Mouse (Mus musculus) right cerebral cortex, adult 18-20 months (tissue): ENCODE results near the gene Chid1.
A peak's percentile ranks its signal among the peaks of the same experiment; 100 is the strongest.

ENCODE experiments used
- DNase-seq: peaks from one replicate; pipeline ENCODE4 v3.0.0; 2022; ENCODE audit warnings: mixed read lengths

The Chid1 gene

DNA sequence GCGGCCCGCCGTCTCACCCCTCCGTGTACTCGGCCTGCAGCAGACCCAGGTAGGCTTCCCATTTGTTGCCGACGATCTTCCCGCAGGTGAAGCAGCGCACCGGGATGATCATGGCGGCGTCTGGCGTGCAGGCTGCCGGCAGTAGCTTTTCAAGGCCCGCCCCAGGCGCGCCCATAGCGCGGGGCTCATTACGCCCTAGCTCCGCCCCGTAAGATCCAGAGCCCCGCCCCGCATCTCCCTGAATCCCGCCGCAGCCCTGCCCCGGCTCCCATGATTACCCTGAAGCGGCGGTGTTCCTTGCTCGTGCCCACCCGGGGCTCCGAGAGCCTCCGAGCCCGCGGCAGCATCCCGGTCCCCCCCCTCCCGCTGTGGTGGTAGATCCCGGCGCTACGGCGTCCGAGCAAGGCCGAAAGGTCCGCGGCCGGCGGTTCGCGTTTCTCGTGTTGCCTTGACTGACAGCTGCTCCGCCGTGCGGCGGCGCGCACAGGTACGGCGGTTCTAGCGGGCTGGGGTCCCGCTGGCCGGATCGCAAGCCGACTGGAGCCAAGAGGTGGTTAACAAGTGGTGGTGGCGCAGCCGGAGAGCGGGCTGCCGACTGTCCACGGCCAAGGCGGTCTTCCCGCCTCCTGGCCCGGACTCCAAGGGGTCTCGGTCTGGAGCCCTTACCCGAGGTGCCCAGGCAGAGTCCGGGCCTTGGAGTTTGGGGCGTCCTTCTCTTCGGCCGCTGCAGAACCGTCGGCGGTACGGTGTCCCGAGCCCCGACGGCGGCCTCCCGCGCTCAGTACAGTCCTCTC, 64.4 kb downstream of the Chid1 start, which contains the start of the genes Polr2l and Tspan4:
Gene Polr2l, minus strand, starts transcription at position 122 of the 794 bp plus-strand sequence.
Gene Tspan4, plus strand, starts transcription at position 230 of the 794 bp plus-strand sequence.
- peak; percentile 84 for DNase-seq

DNA sequence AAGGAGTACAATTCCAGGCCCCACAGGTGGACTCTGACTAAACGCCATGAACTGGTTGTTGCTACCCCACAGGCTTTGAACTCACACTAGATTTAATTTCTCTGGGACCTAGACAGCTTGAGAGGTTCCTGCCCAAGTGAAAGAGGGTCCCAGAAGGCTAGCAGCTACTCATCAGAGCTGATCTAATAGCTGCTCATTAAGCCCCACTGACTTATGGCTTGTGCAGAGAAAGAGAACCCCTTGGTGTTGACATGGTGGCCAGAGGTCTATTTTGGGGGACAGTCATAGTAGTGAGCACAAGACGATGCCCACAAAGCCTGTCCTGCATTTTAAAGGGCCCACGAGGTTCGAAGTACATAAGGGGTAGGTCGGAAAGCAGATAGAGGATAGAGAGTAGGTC, 65.5 kb downstream of the Chid1 start:
- DNase-seq = no peak

DNA sequence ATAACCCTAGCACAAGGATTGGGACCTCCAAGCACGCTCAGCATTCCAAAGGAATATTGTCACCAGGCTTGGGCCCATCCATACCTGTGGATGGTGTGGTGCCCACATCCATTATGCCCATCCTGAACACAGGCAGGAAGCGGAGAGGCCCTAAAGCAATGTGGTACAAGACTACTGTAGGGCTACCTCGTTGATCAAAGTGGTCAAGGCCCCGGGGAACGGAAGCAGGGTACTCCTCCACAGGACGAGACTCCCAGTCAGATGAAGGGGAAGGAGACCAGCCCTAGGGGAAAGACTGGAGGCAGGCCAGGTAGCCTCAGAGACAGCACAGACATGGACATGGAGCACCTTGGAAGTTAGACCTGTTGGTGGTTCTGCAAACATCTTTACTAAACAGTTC, 66.9 kb downstream of the Chid1 start:
- no peak for DNase-seq

DNA sequence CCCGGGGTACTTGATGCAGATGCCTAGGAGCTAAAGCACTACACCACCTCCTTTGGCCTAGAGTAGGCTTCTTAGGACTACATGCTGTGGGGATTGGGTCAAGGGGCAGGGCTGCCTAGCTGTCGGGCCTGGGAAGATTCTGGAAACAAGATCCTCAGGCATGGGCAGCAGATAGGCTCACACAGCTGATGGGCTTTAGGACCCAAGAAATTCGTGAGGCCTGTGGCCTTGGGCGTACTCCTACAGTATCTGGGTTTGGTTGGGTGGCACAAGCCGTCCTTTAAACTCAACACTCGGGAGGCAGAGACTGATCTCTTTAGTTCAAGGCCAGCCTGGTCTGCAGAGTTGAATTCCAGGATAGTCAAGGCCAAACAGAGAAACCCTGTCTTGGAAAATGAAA, 67.4 kb downstream of the Chid1 start:
- no peak for DNase-seq

DNA sequence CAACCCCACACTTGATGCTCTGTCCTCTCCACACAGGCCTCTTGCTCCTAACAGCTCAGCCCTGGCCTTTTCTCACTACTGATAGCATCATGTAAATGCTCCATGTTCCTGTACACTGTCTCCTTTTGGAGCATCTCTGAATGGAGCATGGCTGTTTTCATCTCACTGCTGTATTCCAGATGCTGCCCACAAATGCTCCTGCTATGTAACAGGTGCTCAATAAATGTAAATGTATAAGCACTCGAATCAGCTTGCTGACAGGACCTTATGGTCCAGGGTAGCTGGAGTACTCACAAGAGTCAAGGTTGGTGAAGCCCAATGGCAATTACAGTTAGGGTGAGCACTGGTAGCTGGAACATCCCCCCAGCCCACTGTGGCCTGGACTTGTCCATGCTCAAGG, 68.4 kb downstream of the Chid1 start:
- no peak for DNase-seq

DNA sequence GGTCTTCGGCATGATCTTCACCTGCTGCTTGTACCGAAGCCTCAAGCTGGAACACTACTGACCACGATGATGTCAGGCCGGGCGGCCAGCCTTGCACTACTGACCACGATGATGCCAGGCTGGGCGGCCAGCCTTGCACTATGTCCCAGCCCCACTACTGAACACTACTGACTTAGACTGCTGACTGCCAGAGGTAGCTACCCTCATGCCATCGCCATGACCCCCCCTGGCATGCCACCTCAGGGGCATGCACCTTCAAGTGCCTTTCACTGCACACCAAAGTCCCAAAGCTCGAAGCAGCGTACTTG, 69.1 kb downstream of the Chid1 start:
- no peak for DNase-seq

DNA sequence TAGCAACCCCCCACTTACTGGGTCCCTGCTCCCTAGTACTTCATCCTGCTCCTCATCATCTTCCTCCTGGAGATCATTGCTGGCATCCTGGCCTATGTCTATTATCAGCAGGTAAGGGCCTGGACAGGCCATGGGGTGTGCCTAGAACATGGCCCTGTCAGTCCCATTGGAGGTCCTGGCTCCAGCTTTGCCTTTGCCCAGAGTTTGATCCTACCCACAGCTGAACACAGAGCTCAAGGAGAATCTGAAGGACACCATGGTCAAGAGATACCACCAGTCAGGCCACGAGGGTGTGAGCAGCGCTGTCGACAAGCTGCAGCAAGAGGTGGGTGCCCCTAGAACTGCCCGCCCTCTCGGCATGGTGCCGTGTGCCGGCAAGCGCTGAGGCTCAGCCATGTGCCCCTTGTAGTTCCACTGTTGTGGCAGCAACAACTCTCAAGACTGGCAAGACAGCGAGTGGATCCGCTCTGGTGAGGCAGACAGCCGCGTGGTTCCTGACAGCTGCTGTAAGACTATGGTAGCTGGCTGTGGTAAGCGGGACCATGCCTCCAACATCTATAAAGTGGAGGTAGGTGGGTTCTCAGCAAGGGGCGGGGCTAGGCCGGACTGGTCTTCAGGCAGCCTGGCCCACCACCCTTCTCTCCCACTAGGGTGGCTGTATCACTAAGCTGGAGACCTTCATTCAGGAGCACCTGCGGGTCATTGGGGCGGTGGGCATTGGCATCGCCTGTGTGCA, 69.6 kb downstream of the Chid1 start:
- no peak for DNase-seq

DNA sequence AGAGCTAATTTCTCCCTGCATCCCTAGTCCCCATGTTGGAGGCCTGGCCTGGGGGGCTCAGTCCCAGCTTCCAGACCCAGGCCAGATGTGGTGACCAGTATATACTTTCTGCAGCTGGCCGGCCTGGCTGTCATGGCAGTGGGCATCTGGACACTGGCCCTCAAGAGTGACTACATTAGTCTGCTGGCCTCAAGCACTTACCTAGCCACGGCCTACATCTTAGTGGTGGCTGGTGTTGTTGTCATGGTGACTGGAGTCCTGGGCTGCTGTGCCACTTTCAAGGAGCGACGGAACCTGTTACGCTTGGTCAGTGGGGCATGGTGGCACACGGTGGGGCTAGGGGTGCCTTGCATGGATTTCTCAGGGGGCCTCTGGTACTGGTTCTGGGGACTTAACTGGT, 70.3 kb downstream of the Chid1 start:
- DNase-seq = no peak

DNA sequence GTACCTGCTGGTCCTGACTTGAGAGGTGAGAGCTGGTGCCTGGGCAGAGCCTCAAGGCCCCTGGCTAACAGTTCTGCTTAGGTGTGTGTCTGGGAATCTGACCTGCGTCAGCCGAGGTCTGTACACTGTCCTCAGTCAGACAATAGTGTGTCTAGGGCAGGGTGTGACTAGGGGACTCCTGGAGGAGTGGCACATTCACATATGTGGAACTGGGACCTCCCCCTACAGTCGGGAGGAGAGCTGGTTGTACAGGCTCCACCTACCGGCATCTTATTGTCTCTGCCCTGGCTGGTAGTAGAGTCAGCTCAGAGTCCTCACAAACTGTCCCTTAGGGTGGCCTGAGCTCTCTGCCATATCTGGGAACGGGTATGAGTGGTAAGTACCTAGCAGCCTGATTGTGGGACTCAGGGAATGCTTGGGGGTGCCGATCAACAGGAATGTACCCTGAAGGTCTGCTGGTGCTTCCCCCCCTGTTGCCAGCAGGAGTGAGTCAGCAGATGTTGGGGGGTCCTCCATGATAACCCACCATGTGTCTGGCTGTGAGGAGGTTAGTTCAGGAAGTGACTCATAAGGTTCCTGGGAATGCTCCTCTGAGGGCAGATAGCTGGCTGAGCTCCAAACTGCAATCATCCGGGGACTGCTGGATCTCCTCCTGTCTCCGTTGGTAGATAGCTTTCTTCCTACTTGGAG, 71.0 kb downstream of the Chid1 start:
- no peak for DNase-seq

DNA sequence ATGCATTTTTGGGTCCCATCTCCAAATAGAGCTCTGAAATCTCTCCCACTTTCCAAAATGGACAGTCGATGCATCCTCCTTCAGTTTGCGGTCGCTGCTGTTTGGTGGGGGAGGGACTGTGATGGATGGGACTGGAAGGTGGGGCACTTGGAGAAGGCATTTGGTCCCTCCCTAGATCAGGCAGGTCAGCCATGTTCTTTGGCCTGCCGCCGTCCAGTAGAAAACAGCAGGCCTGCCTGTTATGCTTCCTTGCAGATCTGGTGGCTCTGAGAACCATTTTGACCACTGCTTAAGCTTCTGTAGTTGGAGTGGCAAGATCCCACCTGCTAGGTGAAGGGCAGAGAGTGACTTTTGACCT, 71.5 kb downstream of the Chid1 start:
- DNase-seq = no peak

DNA sequence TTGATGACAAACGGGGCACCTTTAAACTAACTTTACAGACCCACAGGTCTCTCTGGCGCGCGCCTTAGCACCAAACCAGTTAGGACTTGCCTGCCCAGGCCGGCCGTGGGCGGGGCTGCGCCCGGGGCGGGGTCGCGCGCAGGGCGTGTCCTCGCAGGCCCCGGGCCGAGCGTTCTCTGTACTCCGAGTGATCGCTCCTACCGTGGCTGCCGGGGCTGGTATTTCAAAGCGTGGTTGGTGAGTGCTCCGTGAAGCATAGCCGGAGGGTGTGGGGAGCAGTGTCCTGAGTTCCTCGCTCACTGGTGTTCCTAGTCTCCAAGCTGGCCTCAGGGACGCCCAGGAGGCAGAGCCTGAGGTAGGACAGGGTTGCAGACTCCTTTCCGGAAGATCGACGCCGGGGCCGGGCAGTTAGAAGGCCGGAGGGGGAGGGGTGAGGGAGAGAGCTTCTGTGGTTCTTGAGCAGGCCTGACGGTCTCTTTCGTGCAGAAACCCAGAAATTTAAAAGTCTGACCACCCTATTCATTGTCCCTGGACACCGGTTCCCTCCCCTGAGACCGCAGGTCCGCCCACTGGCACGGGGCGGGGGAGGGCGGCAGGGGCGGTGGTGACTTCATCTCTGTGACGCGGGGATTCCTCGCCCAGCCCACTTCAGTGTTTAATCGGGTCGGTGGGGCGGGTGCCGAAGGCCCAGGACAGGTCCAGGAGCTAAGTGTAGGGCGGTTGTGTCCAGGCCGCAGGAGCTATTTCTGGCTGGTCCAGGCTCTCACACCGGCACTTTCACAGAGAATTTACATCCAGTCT, 72.2 kb downstream of the Chid1 start, which contains the start of gene Cd151:
Gene Cd151, plus strand, starts transcription at position 163 of the 801 bp plus-strand sequence.
- DNase-seq = peak; percentile 71

DNA sequence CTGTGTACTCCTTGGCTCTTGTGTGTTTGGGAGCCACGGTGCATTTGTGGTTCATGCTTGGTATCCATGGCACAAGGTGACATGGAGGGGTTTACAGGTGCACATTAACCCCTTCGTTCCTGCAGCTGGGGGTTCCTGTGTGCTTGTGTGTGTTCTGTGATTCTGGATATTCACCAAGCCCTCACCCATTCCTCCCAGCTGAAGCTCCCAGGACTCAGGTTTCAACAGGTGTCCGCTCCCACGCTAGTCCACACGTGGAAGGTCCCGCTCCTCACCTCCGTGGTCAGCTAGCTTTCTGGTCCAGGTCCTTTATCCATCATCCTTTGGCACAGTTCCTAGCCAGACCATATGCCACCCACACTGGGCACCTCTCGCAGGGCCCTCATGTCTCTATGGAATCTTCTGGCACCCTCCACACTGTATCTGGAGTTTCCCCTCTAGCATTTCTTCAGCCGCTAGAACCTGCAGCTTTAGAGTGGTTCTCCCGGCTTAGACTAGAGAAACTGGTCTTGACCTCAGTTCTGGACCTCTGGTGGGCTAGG, 73.0 kb downstream of the Chid1 start:
- DNase-seq = no peak

DNA sequence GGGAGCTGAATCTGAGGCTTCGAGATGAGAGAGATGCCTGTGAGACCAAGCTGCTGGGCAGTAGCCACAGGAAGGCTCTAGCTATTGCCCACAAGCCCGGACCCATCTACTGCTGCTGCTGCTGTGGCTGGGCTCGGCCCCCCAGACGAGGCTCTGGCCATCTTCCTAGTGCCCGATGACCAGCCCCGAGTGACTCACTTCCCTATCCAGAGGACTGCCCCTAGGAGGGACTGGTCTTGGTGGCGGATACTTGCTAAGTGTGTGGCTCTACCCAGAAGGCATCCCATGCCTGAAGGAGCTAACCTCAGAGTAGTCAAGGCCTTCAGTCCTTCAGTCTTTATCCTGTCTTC, 73.6 kb downstream of the Chid1 start:
- DNase-seq = no peak

DNA sequence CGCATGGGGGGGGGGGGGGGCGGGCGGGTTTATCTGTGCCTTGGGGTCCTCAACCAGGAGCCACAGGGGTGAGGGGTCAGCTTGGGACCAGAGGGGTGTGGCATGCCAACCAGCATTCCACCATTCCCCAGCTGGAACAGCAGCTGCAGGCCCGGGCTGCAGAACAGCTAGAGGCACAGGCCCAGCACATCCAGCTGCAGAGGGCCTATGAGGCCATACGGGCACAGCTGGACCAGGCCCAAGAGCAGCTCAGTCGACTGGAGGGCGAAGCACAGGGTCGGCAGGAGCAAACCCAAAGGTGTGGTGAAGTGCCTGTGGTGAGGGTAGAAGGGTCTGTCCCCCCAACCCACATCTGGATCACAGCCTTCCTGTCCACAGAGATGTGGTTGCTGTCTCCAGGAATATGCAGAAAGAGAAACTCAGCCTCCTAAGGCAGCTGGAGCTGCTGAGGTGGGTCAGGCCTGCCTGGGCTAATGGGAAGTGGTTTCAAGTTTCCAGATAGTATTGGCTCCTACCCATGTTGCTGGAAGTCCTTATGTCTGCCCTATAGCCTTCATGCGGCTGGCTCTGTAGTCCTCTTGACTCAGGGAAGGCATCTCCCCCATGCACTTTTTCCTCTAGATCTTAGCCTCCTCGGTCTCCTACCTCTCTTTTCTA, 74.1 kb downstream of the Chid1 start:
- no peak for DNase-seq

DNA sequence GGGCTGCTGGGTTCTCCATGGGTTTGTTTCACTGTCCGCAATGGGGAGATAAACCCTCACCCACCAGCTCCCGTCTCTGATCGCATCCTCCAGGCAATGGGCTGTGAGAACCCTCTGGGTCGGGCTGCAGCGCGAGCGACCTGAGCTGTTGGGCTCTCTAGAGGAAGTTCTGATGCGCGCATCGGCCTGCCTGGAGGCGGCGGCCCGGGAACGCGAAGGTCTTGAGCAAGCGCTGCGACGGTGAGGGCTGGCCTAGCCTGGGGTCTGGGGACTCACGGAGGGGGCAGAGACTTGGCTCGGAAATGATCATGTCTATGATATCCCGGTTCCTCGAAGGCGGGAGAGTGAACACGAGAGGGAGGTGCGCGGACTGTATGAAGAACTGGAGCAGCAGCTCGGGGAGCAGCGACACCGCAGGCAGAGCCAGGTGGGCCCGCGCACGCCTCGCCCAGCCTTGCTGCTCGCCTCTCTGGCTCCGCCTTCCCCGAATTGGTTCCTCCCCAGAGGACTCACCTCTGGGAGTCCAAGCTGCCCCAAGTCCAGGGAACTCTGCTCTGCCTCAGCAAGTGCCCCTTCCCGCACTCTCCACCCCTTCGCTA, 75.0 kb downstream of the Chid1 start:
- no peak for DNase-seq

DNA sequence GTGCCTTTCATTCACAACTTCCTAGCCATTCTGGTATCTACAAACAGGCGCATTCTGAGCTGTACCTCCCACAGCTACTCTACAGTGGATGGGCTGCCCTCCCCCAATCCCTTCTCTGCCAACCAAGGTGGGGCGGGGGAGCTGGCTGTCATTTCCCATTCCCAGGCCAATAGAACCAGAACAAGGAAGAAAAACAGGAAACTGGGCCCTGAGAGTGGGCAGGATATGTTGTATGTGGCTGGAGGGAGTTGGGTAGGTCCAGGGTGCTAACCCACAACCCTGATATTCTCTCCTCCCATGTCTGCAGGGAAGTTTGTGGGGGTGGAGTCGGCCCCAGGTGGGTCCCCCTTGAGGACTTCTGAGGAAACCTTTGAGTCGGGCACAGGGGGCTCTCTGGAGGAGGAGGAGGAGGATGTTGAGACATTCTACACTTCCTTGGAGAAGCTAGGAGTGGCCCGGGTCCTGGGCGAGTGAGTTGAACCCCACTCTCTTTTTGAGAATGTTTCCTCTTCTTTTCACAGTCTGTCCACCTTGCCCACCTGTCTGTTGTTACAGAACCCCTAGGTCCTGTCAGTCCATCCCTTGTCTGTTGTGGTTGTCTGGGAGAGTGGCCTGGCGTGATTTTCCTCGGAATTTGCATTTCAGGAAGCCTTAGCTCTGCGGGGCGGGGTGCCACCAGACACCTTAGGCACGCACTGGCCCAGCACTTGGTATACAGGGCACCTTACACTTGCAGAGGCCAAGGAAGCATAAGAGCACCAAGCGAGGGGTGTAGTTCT, 75.6 kb downstream of the Chid1 start:
- DNase-seq = no peak

DNA sequence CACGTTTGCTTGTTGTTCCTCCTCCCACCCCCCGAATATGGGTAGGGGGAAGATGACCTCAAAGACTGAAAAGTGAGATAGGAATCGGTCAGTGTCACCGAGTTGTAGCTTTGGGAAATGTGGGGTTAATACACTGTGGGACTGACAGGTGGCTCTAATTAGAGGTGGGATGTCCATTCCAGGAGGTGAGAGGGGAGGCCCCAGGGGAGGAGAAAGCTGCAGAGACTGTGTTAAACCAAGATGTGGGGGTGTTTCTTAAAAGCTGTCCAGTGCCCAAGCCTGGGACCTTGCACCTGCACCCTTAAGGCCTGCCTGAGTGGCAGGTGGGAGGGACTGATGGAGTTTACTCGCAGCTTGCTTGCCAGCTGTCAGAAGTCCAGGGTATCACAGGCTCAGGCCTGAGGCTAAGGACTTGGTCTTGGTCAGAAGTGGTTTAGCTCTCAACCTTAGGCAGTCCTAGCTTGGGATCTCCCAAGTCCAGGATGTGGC, 77.3 kb downstream of the Chid1 start:
- DNase-seq = no peak

DNA sequence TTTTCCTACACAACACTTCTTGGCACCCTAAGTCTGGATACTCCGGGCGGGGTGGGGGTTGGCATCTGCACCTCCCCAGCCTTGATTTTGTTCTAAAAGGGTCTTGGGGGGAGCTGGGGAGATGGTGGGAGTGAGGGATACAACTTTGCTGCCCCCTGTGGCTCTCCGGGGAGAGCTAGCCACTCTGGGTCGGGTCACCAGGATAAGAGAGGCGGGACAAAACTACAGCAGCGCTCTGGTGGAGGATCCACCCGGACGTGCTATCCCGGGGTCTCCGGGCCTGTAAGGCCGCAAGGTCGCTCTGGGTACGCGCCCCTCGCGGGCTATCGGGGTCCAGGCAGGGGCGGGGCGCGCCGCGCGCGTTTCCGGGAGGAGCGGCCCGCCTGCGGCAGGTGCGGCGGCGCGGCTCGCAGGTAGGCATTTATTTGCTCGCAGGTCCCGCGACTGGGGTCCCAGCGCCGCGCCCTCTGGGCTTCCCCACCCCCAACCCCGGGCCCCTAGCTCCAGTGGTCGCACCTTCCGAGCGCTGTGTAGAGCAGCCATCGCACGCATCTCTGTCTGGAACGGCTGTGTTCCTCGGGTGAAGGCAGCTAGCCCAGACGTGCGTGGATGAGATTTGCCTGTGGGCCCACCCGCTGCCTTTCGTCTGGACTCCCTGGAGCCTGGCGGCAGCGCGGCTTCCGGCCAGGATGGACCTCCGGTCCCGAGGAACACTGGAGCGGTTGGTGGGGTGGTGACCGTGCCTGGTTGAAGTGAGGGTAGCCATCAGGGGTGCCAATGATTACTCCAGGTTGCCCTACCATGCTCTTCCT, 77.9 kb downstream of the Chid1 start:
- DNase-seq = no peak

DNA sequence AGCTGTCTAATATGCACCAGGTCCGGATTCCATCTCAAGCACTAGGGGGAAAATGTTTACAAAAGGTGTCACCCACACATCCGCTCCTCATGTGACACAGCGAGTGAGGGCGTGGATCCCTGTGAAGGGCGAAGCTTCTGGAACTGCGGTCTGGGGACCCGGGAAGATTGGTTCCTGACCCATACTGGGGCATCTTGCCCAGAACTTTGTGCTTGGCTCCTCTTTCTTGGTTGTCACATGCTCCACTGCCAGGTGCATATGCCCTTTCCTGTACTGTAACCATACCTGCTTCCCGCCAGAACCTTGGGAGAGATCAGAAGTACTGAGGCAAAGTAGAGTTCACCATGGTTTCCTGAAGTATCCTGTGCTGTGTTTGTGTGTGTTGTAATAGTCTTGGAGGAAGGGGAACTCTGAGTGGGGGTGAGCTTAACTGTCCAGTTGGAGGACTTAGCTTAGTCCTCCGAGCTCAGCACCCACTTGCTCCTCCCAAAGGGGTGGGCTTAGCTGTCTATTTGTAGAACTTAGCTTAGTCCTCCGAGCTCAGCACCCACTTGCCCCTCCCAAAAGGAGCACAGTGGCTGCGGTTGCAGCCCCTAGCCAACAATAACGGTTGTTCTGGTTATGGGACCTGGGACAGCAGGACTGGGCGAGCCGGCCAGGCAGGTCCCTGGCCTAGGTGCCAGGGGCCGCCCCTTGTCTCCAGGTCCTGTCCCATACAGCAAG, 79.1 kb downstream of the Chid1 start, which contains the start of gene Cracr2b:
Gene Cracr2b, plus strand, starts transcription at position 704 of the 723 bp plus-strand sequence.
- DNase-seq = no peak
